Mouse (Mus musculus) hindbrain, embryonic 15.5 days (tissue): ENCODE measurements around the gene Zic1. TPM values are rescaled to one million over a fixed set of nuclear protein-coding genes. Genes with fewer than 3 reads are reported as not detected.

Experiments used
- ATAC-seq: fragments of 200-750 bp; cut with Nextera tagmentation; 2 replicates; pipeline ENCODE4 v1.8.0; 2017; ENCODE audit warnings: low read depth, moderate number of reproducible peaks, moderate TSS enrichment; ENCODE audit not compliant: low FRiP score
- H3K27ac ChIP-seq: fragments of 300-500 bp; sonication (generic); replicated peaks from 2 replicates; pipeline ENCODE4 v1.5.1; 2015; ENCODE audit warnings: mild to moderate bottlenecking, inconsistent platforms
- H3K27me3 ChIP-seq: fragments of 300-500 bp; sonication (generic); 2 replicates; pipeline ENCODE4 v1.6.1; 2015; ENCODE audit warnings: control low read depth, inconsistent platforms
- H3K36me3 ChIP-seq: fragments of 300-500 bp; sonication (generic); 2 replicates; pipeline ENCODE4 v1.6.1; 2015; ENCODE audit warnings: control low read depth, inconsistent platforms
- H3K4me1 ChIP-seq: fragments of 300-500 bp; sonication (generic); replicated peaks from 2 replicates; pipeline ENCODE4 v1.6.1; 2015; ENCODE audit warnings: control low read depth, inconsistent platforms
- H3K4me2 ChIP-seq: fragments of 300-500 bp; sonication (generic); 2 replicates; pipeline ENCODE4 v1.6.1; 2015; ENCODE audit warnings: moderate library complexity, mild to moderate bottlenecking, inconsistent platforms
- H3K4me3 ChIP-seq: fragments of 300-500 bp; sonication (generic); 2 replicates; pipeline ENCODE4 v1.5.1; 2015; ENCODE audit warnings: mild to moderate bottlenecking, inconsistent platforms
- H3K9ac ChIP-seq: fragments of 300-500 bp; sonication (generic); 2 replicates; pipeline ENCODE4 v1.6.1; 2015; ENCODE audit warnings: inconsistent platforms
- H3K9me3 ChIP-seq: fragments of 300-500 bp; sonication (generic); 2 replicates; pipeline ENCODE4 v1.6.1; 2016; ENCODE audit warnings: control low read depth, inconsistent platforms
- WGBS: fragments of 180-500 bp; shearing (Covaris S2); methylation state at CpG from one replicate; pipeline ENCODE4 v1.1.7; 2015; 5-methylcytosine and 5-hydroxymethylcytosine counted together
- polyA plus RNA-seq: library from polyadenylated mRNA; unstranded; fragments of >200 nt; fragmentation: Nextera tagmentation; extraction: Ambion mirVana; gene quantifications from 2 replicates; pipeline ENCODE4 v1.2.1, GENCODE M21; 2015

Gene Zic1
- polyA plus RNA-seq = 13.5 and 14.8 TPM in 2 replicates

GRCm38 (mm10) chr9:91365664-91366063 is at the start of gene Zic1:
Zic1 (minus strand) TSS chr9:91365810.
- peak; percentile 90 for ATAC-seq
- Histone ChIP-seq H3K27ac (peak within 1 kb of the TSS; percentile 96), H3K4me3 (peak within 1 kb of the TSS; percentile 53), H3K27me3 (peaks cover 28% of the 10 kb centered on the region), H3K4me1 (0 out of 2 replicates have a peak, but pooled peaks cover 8% of the 10 kb centered on the region), H3K4me2 (peak within 1 kb of the TSS; percentile 51), H3K9me3 (no peaks in the 10 kb centered on the region), H3K36me3 (no peaks in the 10 kb centered on the region), H3K9ac (peak within 1 kb of the TSS; percentile 69)
- under 1% methylated on average over 30 of the region's 33 CpGs for WGBS

- Histone ChIP-seq H3K4me2 (peak overlapping the region; percentile 57), H3K27me3 (peaks cover 63% of the 10 kb centered on the region), H3K9ac (peak overlapping the region; percentile 10; the same call in 1 of the 2 replicates), H3K4me1 (peaks cover 7% of the 10 kb centered on the region), H3K9me3 (no peaks in the 10 kb centered on the region), H3K4me3 (peak overlapping the region; percentile 27), H3K36me3 (no peaks in the 10 kb centered on the region), H3K27ac (peak overlapping the region; percentile 58)
- WGBS = 0% methylated on average over 12 of the region's 12 CpGs
- ATAC-seq = peak; percentile 87
Measured at GRCm38 (mm10) chr9:91414007-91414661, 48.5 kb upstream of the Zic1 start.

- peaks cover 50% of the 10 kb centered on the region for H3K27me3 ChIP-seq
- H3K4me1 ChIP-seq = peaks cover 7% of the 10 kb centered on the region
- no peaks in the 10 kb centered on the region for H3K9me3 ChIP-seq
- H3K36me3 ChIP-seq = no peaks in the 10 kb centered on the region
- H3K4me2 ChIP-seq = peak overlapping the region; percentile 35
- no peak for ATAC-seq
- WGBS = 8% methylated on average over 3 of the region's 3 CpGs
- no peak overlapping the region for H3K9ac ChIP-seq
- H3K4me3 ChIP-seq = no peak overlapping the region
- peak overlapping the region; percentile 51 for H3K27ac ChIP-seq
Measured at GRCm38 (mm10) chr9:91409771-91410170, 44.2 kb upstream of the Zic1 start.

- H3K36me3 ChIP-seq = no peaks in the 10 kb centered on the region
- H3K4me3 ChIP-seq = peak overlapping the region; percentile 28
- peak overlapping the region; percentile 10; the same call in 1 of the 2 replicates for H3K9ac ChIP-seq
- peaks cover 75% of the 10 kb centered on the region for H3K27me3 ChIP-seq
- peak overlapping the region; percentile 76 for H3K27ac ChIP-seq
- H3K4me1 ChIP-seq = no peaks in the 10 kb centered on the region; the same call in 1 of the 2 replicates
- H3K4me2 ChIP-seq = peak overlapping the region; percentile 41
- H3K9me3 ChIP-seq = no peaks in the 10 kb centered on the region
- 1% methylated on average over 6 of the region's 6 CpGs for WGBS
- ATAC-seq = no peak
Measured at GRCm38 (mm10) chr9:91406258-91406763, 40.7 kb upstream of the Zic1 start.

GRCm38 (mm10) chr9:91405753-91406178 is 40.2 kb upstream of the Zic1 start:
- under 1% methylated on average over 16 of the region's 16 CpGs for WGBS
- no peaks in the 10 kb centered on the region for H3K9me3 ChIP-seq
- peak overlapping the region; percentile 76 for H3K27ac ChIP-seq
- peak overlapping the region; percentile 41 for H3K4me2 ChIP-seq
- H3K4me1 ChIP-seq = no peaks in the 10 kb centered on the region; the same call in 1 of the 2 replicates
- H3K9ac ChIP-seq = peak overlapping the region; percentile 28; the same call in 1 of the 2 replicates
- ATAC-seq = no peak
- H3K36me3 ChIP-seq = no peaks in the 10 kb centered on the region
- H3K27me3 ChIP-seq = peaks cover 75% of the 10 kb centered on the region
- peak overlapping the region; percentile 28 for H3K4me3 ChIP-seq

- Histone ChIP-seq H3K9me3 (no peaks in the 10 kb centered on the region), H3K27me3 (peaks cover 75% of the 10 kb centered on the region), H3K4me3 (peak overlapping the region; percentile 28), H3K27ac (peak overlapping the region; percentile 76), H3K4me1 (no peaks in the 10 kb centered on the region; the same call in 1 of the 2 replicates), H3K4me2 (peak overlapping the region; percentile 41), H3K36me3 (no peaks in the 10 kb centered on the region), H3K9ac (peak overlapping the region; percentile 28)
- under 1% methylated on average over 27 of the region's 27 CpGs for WGBS
- no peak for ATAC-seq
Measured at GRCm38 (mm10) chr9:91404905-91405752, 39.5 kb upstream of the Zic1 start.

- H3K9me3 ChIP-seq = no peaks in the 10 kb centered on the region
- peaks cover 77% of the 10 kb centered on the region for H3K27me3 ChIP-seq
- WGBS = 3% methylated on average over 13 of the region's 13 CpGs
- no peaks in the 10 kb centered on the region; the same call in 1 of the 2 replicates for H3K4me1 ChIP-seq
- ATAC-seq = no peak
- H3K36me3 ChIP-seq = no peaks in the 10 kb centered on the region
- peak overlapping the region; percentile 76 for H3K27ac ChIP-seq
- peak overlapping the region; percentile 41 for H3K4me2 ChIP-seq
- no peak overlapping the region for H3K9ac ChIP-seq
- peak overlapping the region; percentile 28 for H3K4me3 ChIP-seq
Measured at GRCm38 (mm10) chr9:91404229-91404628, 38.6 kb upstream of the Zic1 start.

- H3K36me3 ChIP-seq = no peaks in the 10 kb centered on the region
- WGBS = 6% methylated on average over 10 of the region's 10 CpGs
- no peaks in the 10 kb centered on the region; the same call in 1 of the 2 replicates for H3K4me1 ChIP-seq
- no peak overlapping the region for H3K27ac ChIP-seq
- peaks cover 86% of the 10 kb centered on the region for H3K27me3 ChIP-seq
- H3K4me2 ChIP-seq = no peak overlapping the region
- no peaks in the 10 kb centered on the region for H3K9me3 ChIP-seq
- ATAC-seq = no peak
- H3K9ac ChIP-seq = no peak overlapping the region
- H3K4me3 ChIP-seq = no peak overlapping the region
Measured at GRCm38 (mm10) chr9:91401471-91401870, 35.9 kb upstream of the Zic1 start.

GRCm38 (mm10) chr9:91400482-91401093 is 35.0 kb upstream of the Zic1 start:
- H3K4me1 ChIP-seq = no peaks in the 10 kb centered on the region
- no peak overlapping the region for H3K9ac ChIP-seq
- WGBS = 15% methylated on average over 8 of the region's 8 CpGs
- no peaks in the 10 kb centered on the region for H3K36me3 ChIP-seq
- H3K4me3 ChIP-seq = no peak overlapping the region
- no peak for ATAC-seq
- H3K27ac ChIP-seq = no peak overlapping the region
- H3K4me2 ChIP-seq = no peak overlapping the region
- H3K27me3 ChIP-seq = peaks cover 86% of the 10 kb centered on the region
- no peaks in the 10 kb centered on the region for H3K9me3 ChIP-seq

GRCm38 (mm10) chr9:91399976-91400375 is 34.4 kb upstream of the Zic1 start:
- H3K4me3 ChIP-seq = no peak overlapping the region
- no peaks in the 10 kb centered on the region for H3K9me3 ChIP-seq
- no peak for ATAC-seq
- no peaks in the 10 kb centered on the region for H3K36me3 ChIP-seq
- H3K27ac ChIP-seq = no peak overlapping the region
- H3K27me3 ChIP-seq = peaks cover 87% of the 10 kb centered on the region
- no peaks in the 10 kb centered on the region for H3K4me1 ChIP-seq
- WGBS = 23% methylated on average over 7 of the region's 7 CpGs
- no peak overlapping the region for H3K9ac ChIP-seq
- no peak overlapping the region for H3K4me2 ChIP-seq

- Histone ChIP-seq H3K36me3 (no peaks in the 10 kb centered on the region), H3K27ac (peak overlapping the region; percentile 51; the same call in 1 of the 2 replicates), H3K27me3 (peaks cover 86% of the 10 kb centered on the region), H3K4me3 (no peak overlapping the region), H3K9ac (no peak overlapping the region), H3K4me2 (no peak overlapping the region), H3K9me3 (no peaks in the 10 kb centered on the region), H3K4me1 (no peaks in the 10 kb centered on the region)
- ATAC-seq = no peak
- 9% methylated on average over 14 of the region's 14 CpGs for WGBS
Measured at GRCm38 (mm10) chr9:91395066-91395772, 29.6 kb upstream of the Zic1 start.
